Mouse (Mus musculus) gastrocnemius, postnatal 36 days (tissue): ENCODE measurements around the gene Ninj2. TPM values are rescaled to one million over a fixed set of nuclear protein-coding genes. Genes with fewer than 3 reads are reported as not detected.

Source experiments
- DNase-seq, 2 experiments: peaks; one replicate each; pipeline ENCODE4 v3.0.0; 2022
- intact Hi-C: fragments of 180-260 bp; cut with DNase I; formaldehyde crosslinking; loops from one replicate; pipeline ENCODE4 v1.15.1; 2025
- total RNA-seq, 2 experiments: library from RNA; stranded (reverse); gene quantifications; 2 replicates each; pipeline ENCODE4 v1.2.3; 2021

The Ninj2 gene
- total RNA-seq, 2 experiments from 2014 or later = not detected

- no peak for DNase-seq
- intact Hi-C loops = loop anchor here (5.0 kb wide), 1 partner anchor 130 kb away; no protein-coding TSS in a partner anchor
Observed at GRCm38 (mm10) chr6:120172294-120173017, 79.3 kb downstream of the Ninj2 start.

GRCm38 (mm10) chr6:120174028-120174601, 81.0 kb downstream of the Ninj2 start:
- intact Hi-C loops = loop anchor here (5.0 kb wide), 1 partner anchor 132 kb away; no protein-coding TSS in a partner anchor

GRCm38 (mm10) chr6:120174602-120175115, 81.5 kb downstream of the Ninj2 start:
- intact Hi-C loops = loop anchor here (5.0 kb wide), 2 partner anchors 57 to 132 kb away; no protein-coding TSS in a partner anchor
- DNase-seq = no peak

More at GRCm38 (mm10) chr6:120174028-120174601, 81.0 kb downstream of the Ninj2 start:
- no peak for DNase-seq

GRCm38 (mm10) chr6:120175650-120176049, 82.5 kb downstream of the Ninj2 start:
- intact Hi-C loops = loop anchor here (5.0 kb wide), 1 partner anchor 58 kb away; no protein-coding TSS in a partner anchor

GRCm38 (mm10) chr6:120179044-120179755, 86.0 kb downstream of the Ninj2 start:
- intact Hi-C loops = loop anchor here (5.0 kb wide), 1 partner anchor 62 kb away; no protein-coding TSS in a partner anchor
- no peak for DNase-seq

More at GRCm38 (mm10) chr6:120175650-120176049, 82.5 kb downstream of the Ninj2 start:
- DNase-seq = no peak

- intact Hi-C loops = loop anchor here (5.0 kb wide), 1 partner anchor 62 kb away; no protein-coding TSS in a partner anchor
- no peak for DNase-seq
Observed at GRCm38 (mm10) chr6:120179756-120180206, 86.6 kb downstream of the Ninj2 start.

- DNase-seq = no peak
- intact Hi-C loops = no loop called here
Observed at GRCm38 (mm10) chr6:120180492-120180891, 87.3 kb downstream of the Ninj2 start.

- intact Hi-C loops = no loop called here
- DNase-seq = peak in 1 of 2 experiments; percentile 37
Observed at GRCm38 (mm10) chr6:120182160-120182559, 89.0 kb downstream of the Ninj2 start.

GRCm38 (mm10) chr6:120183771-120184170, 90.6 kb downstream of the Ninj2 start:
- intact Hi-C loops = no loop called here
- peak in 1 of 2 experiments; percentile 31 for DNase-seq

- intact Hi-C loops = no loop called here
- DNase-seq = no peak
Observed at GRCm38 (mm10) chr6:120185012-120185730, 92.0 kb downstream of the Ninj2 start.

- intact Hi-C loops = no loop called here
Observed at GRCm38 (mm10) chr6:120185756-120186155, 92.6 kb downstream of the Ninj2 start.

GRCm38 (mm10) chr6:120186594-120186993, 93.4 kb downstream of the Ninj2 start:
- intact Hi-C loops = no loop called here

More at GRCm38 (mm10) chr6:120185756-120186155, 92.6 kb downstream of the Ninj2 start:
- DNase-seq = no peak

GRCm38 (mm10) chr6:120187587-120188176, 94.5 kb downstream of the Ninj2 start:
- intact Hi-C loops = no loop called here
- no peak for DNase-seq

More at GRCm38 (mm10) chr6:120186594-120186993, 93.4 kb downstream of the Ninj2 start:
- no peak for DNase-seq

- intact Hi-C loops = no loop called here
- DNase-seq = peak in 1 of 2 experiments; percentile 18
Observed at GRCm38 (mm10) chr6:120188376-120189235, 95.5 kb downstream of the Ninj2 start.

GRCm38 (mm10) chr6:120189287-120189686, 96.1 kb downstream of the Ninj2 start:
- no peak for DNase-seq
- intact Hi-C loops = no loop called here

GRCm38 (mm10) chr6:120190365-120190764, 97.2 kb downstream of the Ninj2 start:
- DNase-seq = no peak
- intact Hi-C loops = loop anchor here (5.0 kb wide), 1 partner anchor 78 kb away; no protein-coding TSS in a partner anchor

GRCm38 (mm10) chr6:120190912-120191311, 97.8 kb downstream of the Ninj2 start:
- peak in 1 of 2 experiments; percentile 54 for DNase-seq
- intact Hi-C loops = loop anchor here (5.0 kb wide), 1 partner anchor 79 kb away; no protein-coding TSS in a partner anchor
